In the genomic region with DNA sequence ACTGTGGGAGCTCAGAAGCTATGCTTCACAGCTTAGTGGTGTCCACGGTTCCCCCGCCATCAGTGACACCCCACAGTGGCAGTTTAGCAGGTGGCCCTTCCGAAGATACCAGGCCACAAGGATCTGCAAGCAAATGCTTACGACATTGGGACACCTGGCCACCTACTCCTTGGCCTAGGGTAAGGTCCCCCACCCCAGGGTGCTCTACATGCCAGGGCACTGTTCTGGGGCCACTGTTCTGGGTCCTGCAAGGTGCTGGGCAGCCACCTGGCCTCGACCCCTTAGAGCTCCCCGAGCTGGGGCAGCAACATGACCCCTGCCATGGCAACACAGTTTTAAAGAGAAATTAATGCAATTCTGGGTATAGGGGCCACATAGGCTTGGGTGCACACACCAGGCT, we compare ENCODE assay signal across 9 mouse cellular contexts. TPM values are rescaled to one million over a fixed set of nuclear protein-coding genes. Genes with fewer than 3 reads are reported as not detected.
DNase-seq lines count a peak whose midpoint lies in the region; ATAC-seq and TF ChIP-seq lines count a peak whose summit lies in the region.
"Had no signal": no experiment of that assay in that cellular context is flagged by ENCODE, and none has a peak within 500 bp of the region (broad histone marks: within the 10 kb centered on the region; RNA-seq: fewer than 3 reads in every experiment).

No protein-coding gene starts in this region.

- no peak for DNase-seq in kidney, postnatal 0 days (ENCODE audit: low spot score)
- no peak for DNase-seq in kidney, adult 11 months
- DNase-seq in embryonic facial prominence, embryonic 10.5 days (ENCODE audit: low spot score): no peak
- DNase-seq in spleen, postnatal 36 days (ENCODE audit: low spot score in 2 of 2): no peak
- no peak for DNase-seq in spleen, adult 12 weeks (ENCODE audit: low spot score)
- DNase-seq: kidney, adult 9 months had no signal

- H3K9ac ChIP-seq in kidney, postnatal 0 days (ENCODE audit: low read depth, low read length): peak overlapping the region; percentile 83
- H3K9ac ChIP-seq in hindbrain, embryonic 15.5 days: peak overlapping the region; percentile 94
- peak overlapping the region; percentile 76 for H3K9ac ChIP-seq in midbrain, embryonic 16.5 days (ENCODE audit: low read depth, low read length)

- peak overlapping the region; percentile 75 for H3K4me3 ChIP-seq in kidney, postnatal 0 days (replicated peaks; ENCODE audit: low read depth, low read length)
- H3K4me3 ChIP-seq in embryonic facial prominence, embryonic 10.5 days: peak overlapping the region; percentile 93
- H3K4me3 ChIP-seq in hindbrain, embryonic 15.5 days: peak overlapping the region; percentile 81
- peak overlapping the region; percentile 77 for H3K4me3 ChIP-seq in midbrain, embryonic 16.5 days (ENCODE audit: low read depth, low read length)

- TF ChIP-seq CTCF in kidney, postnatal 0 days (IDR thresholded peaks at IDR 0.05; ENCODE audit: low read depth): no peak

- no peak overlapping the region for H3K27ac ChIP-seq in kidney, postnatal 0 days
- peak overlapping the region; percentile 86 for H3K27ac ChIP-seq in embryonic facial prominence, embryonic 10.5 days (replicated peaks)
- H3K27ac ChIP-seq in hindbrain, embryonic 15.5 days (replicated peaks): peak overlapping the region; percentile 87; the same call in 1 of the 2 replicates
- no peak overlapping the region for H3K27ac ChIP-seq in midbrain, embryonic 16.5 days (ENCODE audit: low read length)

- no peaks in the 10 kb centered on the region for H3K9me3 ChIP-seq in kidney, postnatal 0 days (replicated peaks; ENCODE audit: low read length)
- H3K9me3 ChIP-seq in embryonic facial prominence, embryonic 10.5 days: no peaks in the 10 kb centered on the region
- no peaks in the 10 kb centered on the region for H3K9me3 ChIP-seq in hindbrain, embryonic 15.5 days
- no peaks in the 10 kb centered on the region for H3K9me3 ChIP-seq in midbrain, embryonic 16.5 days (replicated peaks; ENCODE audit: control insufficient read depth, low read length, poor library complexity, severe bottlenecking)

- WGBS in kidney, postnatal 0 days: 66% methylated on average over 6 of the region's 6 CpGs
- 78% methylated on average over 6 of the region's 6 CpGs for WGBS in embryonic facial prominence, embryonic 10.5 days
- 78% methylated on average over 6 of the region's 6 CpGs for WGBS in hindbrain, embryonic 15.5 days
- WGBS in midbrain, embryonic 16.5 days: 77% methylated on average over 6 of the region's 6 CpGs

- H3K4me1 ChIP-seq in kidney, postnatal 0 days (replicated peaks; ENCODE audit: insufficient read depth, low read length): peaks cover 10% of the 10 kb centered on the region; the same call in 1 of the 2 replicates
- H3K4me1 ChIP-seq in embryonic facial prominence, embryonic 10.5 days: peaks cover 42% of the 10 kb centered on the region
- peaks cover 26% of the 10 kb centered on the region for H3K4me1 ChIP-seq in hindbrain, embryonic 15.5 days (replicated peaks)
- peaks cover 18% of the 10 kb centered on the region for H3K4me1 ChIP-seq in midbrain, embryonic 16.5 days (ENCODE audit: control insufficient read depth, insufficient read depth, low read length)

- peaks cover 23% of the 10 kb centered on the region for H3K36me3 ChIP-seq in kidney, postnatal 0 days (ENCODE audit: insufficient read depth, low read length)
- H3K36me3 ChIP-seq in embryonic facial prominence, embryonic 10.5 days (replicated peaks): peaks cover 43% of the 10 kb centered on the region
- H3K36me3 ChIP-seq in hindbrain, embryonic 15.5 days: peaks cover 24% of the 10 kb centered on the region
- H3K36me3 ChIP-seq in midbrain, embryonic 16.5 days (ENCODE audit: control insufficient read depth, insufficient read depth, low read length): peaks cover 21% of the 10 kb centered on the region

- H3K27me3 ChIP-seq in kidney, postnatal 0 days (ENCODE audit: insufficient read depth, low read length): no peaks in the 10 kb centered on the region
- no peaks in the 10 kb centered on the region for H3K27me3 ChIP-seq in embryonic facial prominence, embryonic 10.5 days (replicated peaks; ENCODE audit: low read depth, poor library complexity, severe bottlenecking)
- H3K27me3 ChIP-seq in hindbrain, embryonic 15.5 days: no peaks in the 10 kb centered on the region
- H3K27me3 ChIP-seq in midbrain, embryonic 16.5 days (ENCODE audit: control insufficient read depth, insufficient read depth, low read depth, low read length): no peaks in the 10 kb centered on the region

- H3K4me2 ChIP-seq in kidney, postnatal 0 days (ENCODE audit: low read length): peak overlapping the region; percentile 93
- H3K4me2 ChIP-seq in hindbrain, embryonic 15.5 days: peak overlapping the region; percentile 99
- H3K4me2 ChIP-seq in midbrain, embryonic 16.5 days (ENCODE audit: low read length): peak overlapping the region; percentile 100

- ATAC-seq in kidney, postnatal 0 days (replicated peaks; ENCODE audit: low FRiP score, low read depth): no peak
- no peak for ATAC-seq in hindbrain, embryonic 15.5 days (ENCODE audit: low FRiP score, low read depth)
- ATAC-seq in midbrain, embryonic 16.5 days: no peak
- ATAC-seq in monocyte, adult 5-6 weeks (replicated peaks; ENCODE audit: insufficient number of reproducible peaks, low FRiP score, low TSS enrichment, poor library complexity, severe bottlenecking): no peak

RNA-seq across cellular contexts. Expression of a gene that starts 1.0 kb away (rescaled TPM):
- polyA plus RNA-seq in kidney, postnatal 0 days (2015; fragmentation: Nextera tagmentation; extraction: Ambion mirVana): 56.1 and 63.3 TPM in 2 replicates
- polyA plus RNA-seq in embryonic facial prominence, embryonic 10.5 days (2016; fragmentation: Nextera tagmentation; extraction: Ambion mirVana): 85.2 and 94.3 TPM in 2 replicates
- 66.5 and 72.7 TPM in 2 replicates for polyA plus RNA-seq in hindbrain, embryonic 15.5 days (2015; fragmentation: Nextera tagmentation; extraction: Ambion mirVana)
- polyA plus RNA-seq in midbrain, embryonic 16.5 days (2015; fragmentation: Nextera tagmentation; extraction: Ambion mirVana): 61.1 and 61.3 TPM in 2 replicates
- total RNA-seq in monocyte, adult 5-6 weeks (2017): 42.6 to 86.4 TPM (median 79.6 TPM) in 3 replicates

RNA-seq across cellular contexts. Expression of a gene that starts 4.8 kb away (rescaled TPM):
- polyA plus RNA-seq in kidney, postnatal 0 days (2015; fragmentation: Nextera tagmentation; extraction: Ambion mirVana): 1.7 and 1.8 TPM in 2 replicates
- 0.28 and 0.51 TPM in 2 replicates for polyA plus RNA-seq in embryonic facial prominence, embryonic 10.5 days (2016; fragmentation: Nextera tagmentation; extraction: Ambion mirVana)
- polyA plus RNA-seq in hindbrain, embryonic 15.5 days (2015; fragmentation: Nextera tagmentation; extraction: Ambion mirVana): 0.83 and 0.86 TPM in 2 replicates
- 0.44 and 0.58 TPM in 2 replicates for polyA plus RNA-seq in midbrain, embryonic 16.5 days (2015; fragmentation: Nextera tagmentation; extraction: Ambion mirVana)
- 20.5 to 50.8 TPM (median 33.5 TPM) in 3 replicates for total RNA-seq in monocyte, adult 5-6 weeks (2017)

RNA-seq across cellular contexts. Expression of a gene that starts 12.6 kb away (rescaled TPM):
- polyA plus RNA-seq in kidney, postnatal 0 days (2015; fragmentation: Nextera tagmentation; extraction: Ambion mirVana): 0.30 and 0.47 TPM in 2 replicates
- polyA plus RNA-seq in embryonic facial prominence, embryonic 10.5 days (2016; fragmentation: Nextera tagmentation; extraction: Ambion mirVana): 1.2 and 2.3 TPM in 2 replicates
- 70.0 and 77.6 TPM in 2 replicates for polyA plus RNA-seq in hindbrain, embryonic 15.5 days (2015; fragmentation: Nextera tagmentation; extraction: Ambion mirVana)
- polyA plus RNA-seq in midbrain, embryonic 16.5 days (2015; fragmentation: Nextera tagmentation; extraction: Ambion mirVana): 88.3 and 103 TPM in 2 replicates
- total RNA-seq in monocyte, adult 5-6 weeks (2017): 0.32 TPM in 1 of 3 replicates, not detected in the others

RNA-seq across cellular contexts. Expression of a gene that starts 28.9 kb away (rescaled TPM):
- 0.80 and 0.92 TPM in 2 replicates for polyA plus RNA-seq in kidney, postnatal 0 days (2015; fragmentation: Nextera tagmentation; extraction: Ambion mirVana)
- polyA plus RNA-seq in embryonic facial prominence, embryonic 10.5 days (2016; fragmentation: Nextera tagmentation; extraction: Ambion mirVana): 1.2 and 1.3 TPM in 2 replicates
- 1.1 and 1.2 TPM in 2 replicates for polyA plus RNA-seq in hindbrain, embryonic 15.5 days (2015; fragmentation: Nextera tagmentation; extraction: Ambion mirVana)
- polyA plus RNA-seq in midbrain, embryonic 16.5 days (2015; fragmentation: Nextera tagmentation; extraction: Ambion mirVana): 0.80 and 0.87 TPM in 2 replicates
- total RNA-seq in monocyte, adult 5-6 weeks (2017): 20.3 to 41.0 TPM (median 29.4 TPM) in 3 replicates

RNA-seq across cellular contexts. Expression of a gene that starts 39.7 kb away (rescaled TPM):
- 62.3 and 72.5 TPM in 2 replicates for polyA plus RNA-seq in kidney, postnatal 0 days (2015; fragmentation: Nextera tagmentation; extraction: Ambion mirVana)
- 12.5 and 20.2 TPM in 2 replicates for polyA plus RNA-seq in embryonic facial prominence, embryonic 10.5 days (2016; fragmentation: Nextera tagmentation; extraction: Ambion mirVana)
- 26.6 and 28.0 TPM in 2 replicates for polyA plus RNA-seq in hindbrain, embryonic 15.5 days (2015; fragmentation: Nextera tagmentation; extraction: Ambion mirVana)
- 15.4 and 17.2 TPM in 2 replicates for polyA plus RNA-seq in midbrain, embryonic 16.5 days (2015; fragmentation: Nextera tagmentation; extraction: Ambion mirVana)
- total RNA-seq in monocyte, adult 5-6 weeks (2017): 4.1 to 7.6 TPM (median 5.1 TPM) in 3 replicates

Comparison
In these comparisons a context has a peak if more than half of its experiments do, and no peak if none do; other contexts are left out.
1. H3K27ac ChIP-seq: peak in embryonic facial prominence, embryonic 10.5 days (single experiment) and hindbrain, embryonic 15.5 days (single experiment); none in kidney, postnatal 0 days (single experiment) and midbrain, embryonic 16.5 days (single experiment).
2. RNA of a gene that starts 12.6 kb away (polyA plus RNA-seq): 88.3 to 103 TPM in midbrain, embryonic 16.5 days and 70.0 to 77.6 TPM in hindbrain, embryonic 15.5 days; 1.2 to 2.3 TPM in embryonic facial prominence, embryonic 10.5 days and 0.30 to 0.47 TPM in kidney, postnatal 0 days; every median in the first group is over 10 times any median in the second.
3. Peak in every context shown above with its lines, with median percentiles within 50 percentile points of each other: H3K4me2 ChIP-seq, H3K4me3 ChIP-seq and H3K9ac ChIP-seq.